Mouse (Mus musculus): ENCODE measurements at regions not wholly inside any gene's neighbourhood (a gene's known extent, or its start where the extent isn't known, plus 50 kb on each side); places are given as distances from the start of the nearest gene placed in this dataset.

- DNase-seq (ENCODE audit: low spot score), result no peak
Observed at GRCm38 (mm10) chr12:15741219-15741618, 75.5 kb downstream of the Trib2 start.

- DNase-seq (ENCODE audit: low spot score), result no peak
Observed at GRCm38 (mm10) chr12:15738989-15739388, 77.7 kb downstream of the Trib2 start.

GRCm38 (mm10) chr12:15731261-15731660, 85.5 kb downstream of the Trib2 start:
- DNase-seq (ENCODE audit: low spot score), result no peak

- DNase-seq (ENCODE audit: low spot score), result no peak
Observed at GRCm38 (mm10) chr12:15729696-15730095, 87.0 kb downstream of the Trib2 start.

GRCm38 (mm10) chr12:15723529-15723928, 93.2 kb downstream of the Trib2 start:
- DNase-seq (ENCODE audit: low spot score), result no peak

- no peak for DNase-seq (ENCODE audit: low spot score)
Observed at GRCm38 (mm10) chr12:15722161-15722560, 94.6 kb downstream of the Trib2 start.

- DNase-seq (ENCODE audit: low spot score), result no peak
Observed at GRCm38 (mm10) chr12:15720171-15720570, 96.6 kb downstream of the Trib2 start.

GRCm38 (mm10) chr12:15718827-15719226, 97.9 kb downstream of the Trib2 start:
- no peak for DNase-seq (ENCODE audit: low spot score)

GRCm38 (mm10) chr12:15717989-15718388, 98.7 kb downstream of the Trib2 start:
- DNase-seq (ENCODE audit: low spot score), result no peak

GRCm38 (mm10) chr12:15717342-15717741, 99.4 kb downstream of the Trib2 start:
- DNase-seq (ENCODE audit: low spot score), result no peak

- DNase-seq (ENCODE audit: low spot score), result no peak
Observed at GRCm38 (mm10) chr12:15713623-15714022, 103.1 kb downstream of the Trib2 start.

- no peak for DNase-seq (ENCODE audit: low spot score)
Observed at GRCm38 (mm10) chr12:15707570-15708095, 109.1 kb downstream of the Trib2 start.

- no peak for DNase-seq (ENCODE audit: low spot score)
Observed at GRCm38 (mm10) chr12:15704412-15704811, 112.3 kb downstream of the Trib2 start.

- DNase-seq (ENCODE audit: low spot score), result no peak
Observed at GRCm38 (mm10) chr12:15702137-15702536, 114.6 kb downstream of the Trib2 start.

- no peak for DNase-seq (ENCODE audit: low spot score)
Observed at GRCm38 (mm10) chr12:15698829-15699228, 117.9 kb downstream of the Trib2 start.

GRCm38 (mm10) chr12:15698042-15698771, 118.5 kb downstream of the Trib2 start:
- no peak for DNase-seq (ENCODE audit: low spot score)

GRCm38 (mm10) chr12:15688342-15688741, 128.4 kb downstream of the Trib2 start:
- DNase-seq (ENCODE audit: low spot score), result no peak

- DNase-seq (ENCODE audit: low spot score), result no peak
Observed at GRCm38 (mm10) chr12:15684311-15684710, 132.4 kb downstream of the Trib2 start.

GRCm38 (mm10) chr12:15681678-15682355, 134.9 kb downstream of the Trib2 start:
- DNase-seq (ENCODE audit: low spot score), result no peak

GRCm38 (mm10) chr12:15676127-15676526, 140.6 kb downstream of the Trib2 start:
- no peak for DNase-seq (ENCODE audit: low spot score)

GRCm38 (mm10) chr12:15659755-15660154, 157.0 kb downstream of the Trib2 start:
- no peak for DNase-seq (ENCODE audit: low spot score)

GRCm38 (mm10) chr12:15659332-15659731, 157.4 kb downstream of the Trib2 start:
- no peak for DNase-seq (ENCODE audit: low spot score)

GRCm38 (mm10) chr12:15657748-15658251, 158.9 kb downstream of the Trib2 start:
- DNase-seq (ENCODE audit: low spot score), result no peak
